Mouse (Mus musculus): ENCODE measurements at regions not wholly inside any gene's neighbourhood (a gene's known extent, or its start where the extent isn't known, plus 50 kb on each side); places are given as distances from the start of the nearest gene placed in this dataset.

DNA sequence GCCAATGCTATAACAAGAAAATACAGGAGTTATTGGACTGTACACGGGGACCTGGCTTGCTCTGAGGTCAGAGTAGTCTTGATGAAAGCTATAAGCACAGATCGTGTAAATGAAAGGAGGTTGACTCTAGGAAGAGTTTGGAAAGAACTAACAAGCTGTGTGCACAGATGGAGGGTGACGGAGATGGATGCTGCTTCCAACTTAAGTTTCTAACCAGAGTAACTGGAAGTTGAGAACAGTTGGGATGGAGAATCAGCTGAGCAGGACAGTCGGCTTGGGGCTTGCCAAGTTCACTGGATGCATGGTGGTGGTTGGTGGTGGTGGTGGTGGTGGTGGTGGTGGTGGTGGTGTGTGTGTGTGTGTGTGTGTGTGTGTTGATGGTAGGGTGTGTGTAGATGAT is 291.5 kb downstream of the Fut8 start:
- TF ChIP-seq CTCF (IDR thresholded peaks at IDR 0.05; ENCODE audit: low read depth, low read length) (no peak), GATA1 (IDR thresholded peaks at IDR 0.05; ENCODE audit: borderline replicate concordance, low read length) (no peak)
